Mouse (Mus musculus): Measurements from ENCODE around the gene Ccdc22. TPM values are rescaled to one million over a fixed set of nuclear protein-coding genes. Genes with fewer than 3 reads are reported as not detected.
A peak's percentile ranks its signal among the peaks of the same experiment; 100 is the strongest.

The Ccdc22 gene
- polyA plus RNA-seq, 1 experiment from 2014 or later = 20.8 TPM

GRCm38 (mm10) chrX:7617889-7618551 lies 12.7 kb upstream of the Ccdc22 start:
- no peaks in the 10 kb centered on the region for H3K4me1 ChIP-seq (ENCODE audit: control insufficient read depth, insufficient read depth, low read length)
- H3K27ac ChIP-seq (ENCODE audit: low read length) = no peak overlapping the region
- 71% methylated on average over 12 of the region's 12 CpGs for WGBS
- no peaks in the 10 kb centered on the region for H3K27me3 ChIP-seq (ENCODE audit: control insufficient read depth, insufficient read depth, low read length)
- no peak overlapping the region for H3K4me3 ChIP-seq (ENCODE audit: low read length)
- no peak overlapping the region for H3K9ac ChIP-seq (ENCODE audit: low read length)
- H3K4me2 ChIP-seq (ENCODE audit: low read depth, low read length) = no peak overlapping the region
- H3K36me3 ChIP-seq (ENCODE audit: control insufficient read depth, insufficient read depth) = no peaks in the 10 kb centered on the region
- no peak for ATAC-seq (replicated peaks; ENCODE audit: extremely low read depth, insufficient read depth, low FRiP score)
- no peaks in the 10 kb centered on the region for H3K9me3 ChIP-seq (replicated peaks; ENCODE audit: control insufficient read depth, low read length)

- Histone ChIP-seq H3K4me1 (ENCODE audit: control insufficient read depth, insufficient read depth, low read length) (no peaks in the 10 kb centered on the region), H3K36me3 (ENCODE audit: control insufficient read depth, insufficient read depth) (no peaks in the 10 kb centered on the region), H3K9me3 (replicated peaks; ENCODE audit: control insufficient read depth, low read length) (no peaks in the 10 kb centered on the region; the same call in 1 of the 2 replicates), H3K4me2 (ENCODE audit: low read depth, low read length) (peak overlapping the region; percentile 67), H3K27me3 (ENCODE audit: control insufficient read depth, insufficient read depth, low read length) (no peaks in the 10 kb centered on the region; the same call in 1 of the 2 replicates), H3K9ac (ENCODE audit: low read length) (no peak overlapping the region), H3K27ac (ENCODE audit: low read length) (no peak overlapping the region), H3K4me3 (ENCODE audit: low read length) (peak overlapping the region; percentile 38)
- ATAC-seq (replicated peaks; ENCODE audit: extremely low read depth, insufficient read depth, low FRiP score) = no peak
- 24% methylated on average over 25 of the region's 26 CpGs for WGBS
These were observed 5.4 kb upstream of the Ccdc22 start for GRCm38 (mm10) chrX:7610536-7611258.

- Histone ChIP-seq H3K27ac (ENCODE audit: low read length) (no peak overlapping the region), H3K9ac (ENCODE audit: low read length) (no peak overlapping the region), H3K4me1 (ENCODE audit: control insufficient read depth, insufficient read depth, low read length) (no peaks in the 10 kb centered on the region), H3K36me3 (ENCODE audit: control insufficient read depth, insufficient read depth) (no peaks in the 10 kb centered on the region), H3K4me2 (ENCODE audit: low read depth, low read length) (peak overlapping the region; percentile 67), H3K4me3 (ENCODE audit: low read length) (peak overlapping the region; percentile 38), H3K9me3 (replicated peaks; ENCODE audit: control insufficient read depth, low read length) (no peaks in the 10 kb centered on the region; the same call in 1 of the 2 replicates), H3K27me3 (ENCODE audit: control insufficient read depth, insufficient read depth, low read length) (no peaks in the 10 kb centered on the region; the same call in 1 of the 2 replicates)
- WGBS = 14% methylated on average over 21 of the region's 21 CpGs
- no peak for ATAC-seq (replicated peaks; ENCODE audit: extremely low read depth, insufficient read depth, low FRiP score)
These were observed 4.7 kb upstream of the Ccdc22 start for GRCm38 (mm10) chrX:7610035-7610434.

- Histone ChIP-seq H3K36me3 (ENCODE audit: control insufficient read depth, insufficient read depth) (no peaks in the 10 kb centered on the region; the same call in 1 of the 2 replicates), H3K27ac (ENCODE audit: low read length) (no peak within 1 kb of the TSS), H3K4me1 (ENCODE audit: control insufficient read depth, insufficient read depth, low read length) (peaks cover 4% of the 10 kb centered on the region), H3K4me3 (ENCODE audit: low read length) (no peak within 1 kb of the TSS), H3K27me3 (ENCODE audit: control insufficient read depth, insufficient read depth, low read length) (no peaks in the 10 kb centered on the region; the same call in 1 of the 2 replicates), H3K9ac (ENCODE audit: low read length) (no peak within 1 kb of the TSS), H3K4me2 (ENCODE audit: low read depth, low read length) (no peak within 1 kb of the TSS), H3K9me3 (replicated peaks; ENCODE audit: control insufficient read depth, low read length) (no peaks in the 10 kb centered on the region; the same call in 1 of the 2 replicates)
- ATAC-seq (replicated peaks; ENCODE audit: extremely low read depth, insufficient read depth, low FRiP score) = no peak
- 63% methylated on average over 6 of the region's 6 CpGs for WGBS
These were observed 1.5 kb upstream of the Ccdc22 start, which contains the start of gene Cacna1f for GRCm38 (mm10) chrX:7606783-7607182. Gene Cacna1f (plus strand): TSS chrX:7607083.

GRCm38 (mm10) chrX:7605575-7605941 lies 241 bp upstream of the Ccdc22 start:
- Histone ChIP-seq H3K4me1 (ENCODE audit: control insufficient read depth, insufficient read depth, low read length) (peaks cover 4% of the 10 kb centered on the region), H3K4me3 (ENCODE audit: low read length) (peak overlapping the region; percentile 62; the same call in 1 of the 2 replicates), H3K36me3 (ENCODE audit: control insufficient read depth, insufficient read depth) (no peaks in the 10 kb centered on the region; the same call in 1 of the 2 replicates), H3K9ac (ENCODE audit: low read length) (no peak overlapping the region), H3K27me3 (ENCODE audit: control insufficient read depth, insufficient read depth, low read length) (no peaks in the 10 kb centered on the region; the same call in 1 of the 2 replicates), H3K27ac (ENCODE audit: low read length) (no peak overlapping the region), H3K4me2 (ENCODE audit: low read depth, low read length) (peak overlapping the region; percentile 18; the same call in 1 of the 2 replicates), H3K9me3 (replicated peaks; ENCODE audit: control insufficient read depth, low read length) (no peaks in the 10 kb centered on the region; the same call in 1 of the 2 replicates)
- 28% methylated on average over 8 of the region's 8 CpGs for WGBS
- ATAC-seq (replicated peaks; ENCODE audit: extremely low read depth, insufficient read depth, low FRiP score) = no peak

GRCm38 (mm10) chrX:7604004-7604403 lies 1.3 kb downstream of the Ccdc22 start:
- ATAC-seq (replicated peaks; ENCODE audit: extremely low read depth, insufficient read depth, low FRiP score) = no peak
- 80% methylated on average over 7 of the region's 7 CpGs for WGBS

GRCm38 (mm10) chrX:7595371-7595770 lies 9.9 kb downstream of the Ccdc22 start:
- Histone ChIP-seq H3K4me2 (ENCODE audit: low read depth, low read length) (no peak overlapping the region), H3K4me3 (ENCODE audit: low read length) (no peak overlapping the region), H3K9me3 (replicated peaks; ENCODE audit: control insufficient read depth, low read length) (no peaks in the 10 kb centered on the region), H3K9ac (ENCODE audit: low read length) (no peak overlapping the region), H3K27me3 (ENCODE audit: control insufficient read depth, insufficient read depth, low read length) (no peaks in the 10 kb centered on the region), H3K36me3 (ENCODE audit: control insufficient read depth, insufficient read depth) (peaks cover 5% of the 10 kb centered on the region; the same call in 1 of the 2 replicates), H3K4me1 (ENCODE audit: control insufficient read depth, insufficient read depth, low read length) (no peaks in the 10 kb centered on the region), H3K27ac (ENCODE audit: low read length) (no peak overlapping the region)
- 81% methylated on average over 9 of the region's 9 CpGs for WGBS
- no peak for ATAC-seq (replicated peaks; ENCODE audit: extremely low read depth, insufficient read depth, low FRiP score)

More at GRCm38 (mm10) chrX:7604004-7604403, 1.3 kb downstream of the Ccdc22 start:
- no peaks in the 10 kb centered on the region; the same call in 1 of the 2 replicates for H3K27me3 ChIP-seq (ENCODE audit: control insufficient read depth, insufficient read depth, low read length)
- no peak overlapping the region for H3K27ac ChIP-seq (ENCODE audit: low read length)
- no peak overlapping the region for H3K4me2 ChIP-seq (ENCODE audit: low read depth, low read length)
- no peak overlapping the region; the same call in 1 of the 2 replicates for H3K4me3 ChIP-seq (ENCODE audit: low read length)
- peaks cover 4% of the 10 kb centered on the region for H3K4me1 ChIP-seq (ENCODE audit: control insufficient read depth, insufficient read depth, low read length)
- H3K9me3 ChIP-seq (replicated peaks; ENCODE audit: control insufficient read depth, low read length) = no peaks in the 10 kb centered on the region
- no peak overlapping the region for H3K9ac ChIP-seq (ENCODE audit: low read length)
- no peaks in the 10 kb centered on the region; the same call in 1 of the 2 replicates for H3K36me3 ChIP-seq (ENCODE audit: control insufficient read depth, insufficient read depth)

GRCm38 (mm10) chrX:7586356-7586755 lies 19.0 kb downstream of the Ccdc22 start:
- Histone ChIP-seq H3K27ac (ENCODE audit: low read length) (no peak overlapping the region), H3K4me3 (ENCODE audit: low read length) (no peak overlapping the region), H3K4me1 (ENCODE audit: control insufficient read depth, insufficient read depth, low read length) (no peaks in the 10 kb centered on the region), H3K36me3 (ENCODE audit: control insufficient read depth, insufficient read depth) (no peaks in the 10 kb centered on the region; the same call in 1 of the 2 replicates), H3K4me2 (ENCODE audit: low read depth, low read length) (no peak overlapping the region), H3K9ac (ENCODE audit: low read length) (no peak overlapping the region), H3K9me3 (replicated peaks; ENCODE audit: control insufficient read depth, low read length) (no peaks in the 10 kb centered on the region), H3K27me3 (ENCODE audit: control insufficient read depth, insufficient read depth, low read length) (no peaks in the 10 kb centered on the region)
- ATAC-seq (replicated peaks; ENCODE audit: extremely low read depth, insufficient read depth, low FRiP score) = no peak
- 88% methylated on average over 3 of the region's 5 CpGs for WGBS

- Histone ChIP-seq H3K4me2 (ENCODE audit: low read depth, low read length) (no peak overlapping the region), H3K9ac (ENCODE audit: low read length) (no peak overlapping the region), H3K27me3 (ENCODE audit: control insufficient read depth, insufficient read depth, low read length) (no peaks in the 10 kb centered on the region), H3K4me3 (ENCODE audit: low read length) (no peak overlapping the region), H3K4me1 (ENCODE audit: control insufficient read depth, insufficient read depth, low read length) (no peaks in the 10 kb centered on the region), H3K36me3 (ENCODE audit: control insufficient read depth, insufficient read depth) (no peaks in the 10 kb centered on the region; the same call in 1 of the 2 replicates), H3K27ac (ENCODE audit: low read length) (no peak overlapping the region), H3K9me3 (replicated peaks; ENCODE audit: control insufficient read depth, low read length) (no peaks in the 10 kb centered on the region)
- no peak for ATAC-seq (replicated peaks; ENCODE audit: extremely low read depth, insufficient read depth, low FRiP score)
- WGBS = 91% methylated on average over 11 of the region's 11 CpGs
These were observed 21.4 kb downstream of the Ccdc22 start for GRCm38 (mm10) chrX:7583881-7584280.
